Mouse (Mus musculus): ENCODE measurements at regions not wholly inside any gene's neighbourhood (a gene's known extent, or its start where the extent isn't known, plus 50 kb on each side); places are given as distances from the start of the nearest gene placed in this dataset.

- no peak for TF ChIP-seq CTCF (IDR thresholded peaks at IDR 0.05; ENCODE audit: borderline replicate concordance, insufficient read depth, low read length)
- TF ChIP-seq POLR2A (IDR thresholded peaks at IDR 0.05; ENCODE audit: low read depth, low read length), result no peak
These were observed 331.4 kb upstream of the Nrp1 start for GRCm38 (mm10) chr8:128026981-128027380.
